Mouse (Mus musculus) heart, postnatal 0 days (tissue): Measurements from ENCODE around the gene Evc.

ENCODE experiments used
- CTCF ChIP-seq: IDR thresholded peaks from 2 replicates; pipeline ENCODE4 v1.5.1; 2016; ENCODE audit warnings: antibody characterized with exemption, control low read depth, low read depth
- EP300 ChIP-seq: IDR thresholded peaks from 2 replicates; pipeline ENCODE4 v1.6.1; 2016; ENCODE audit warnings: antibody characterized with exemption, low read depth

DNA sequence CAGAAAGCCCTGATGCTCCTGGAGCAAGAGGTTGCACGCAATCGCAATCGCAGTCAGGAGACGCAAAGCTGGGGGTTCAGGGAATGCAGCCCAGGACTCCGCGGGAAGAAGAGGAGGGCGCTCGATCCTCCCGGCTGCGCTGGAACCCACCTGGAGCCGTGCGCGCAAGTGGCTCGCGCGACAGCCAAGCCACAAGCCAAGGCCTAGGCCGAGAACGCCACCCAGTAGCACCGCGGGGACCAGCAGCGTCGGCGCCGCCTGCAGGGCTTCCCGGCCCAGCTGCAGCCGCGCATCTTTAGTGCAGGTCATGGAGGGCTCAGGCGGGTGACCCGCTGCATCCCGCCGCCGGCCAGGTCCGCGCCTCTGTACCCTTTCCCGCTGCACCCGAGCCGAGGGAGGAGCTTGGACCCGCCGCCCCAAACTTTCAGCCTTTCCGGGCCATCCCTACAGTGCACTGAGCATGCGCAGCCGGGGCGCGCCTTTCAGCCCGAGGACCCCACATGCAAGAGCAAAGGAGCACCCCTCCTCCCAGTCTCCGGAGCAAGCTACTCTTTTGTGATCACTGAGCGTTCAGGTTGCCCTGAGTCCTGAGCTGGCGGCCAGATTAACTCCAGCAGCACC lies at the start of gene Evc:
- TF ChIP-seq CTCF (no peak), EP300 (no peak)
